Mouse (Mus musculus) macrophage (primary cell): ENCODE measurements at regions not wholly inside any gene's neighbourhood (a gene's known extent, or its start where the extent isn't known, plus 50 kb on each side); places are given as distances from the start of the nearest gene placed in this dataset.

Experiments
- H3K27ac ChIP-seq: fragments of 350-480 bp; formaldehyde crosslinking; 2 replicates; pipeline ENCODE4 v1.9.0; 2021
- H3K36me3 ChIP-seq: fragments of 350-480 bp; formaldehyde crosslinking; 2 replicates; pipeline ENCODE4 v1.9.0; 2021; ENCODE audit errors: inconsistent target
- H3K4me3 ChIP-seq: fragments of 350-480 bp; formaldehyde crosslinking; 2 replicates; pipeline ENCODE4 v1.9.0; 2021; ENCODE audit errors: inconsistent target
- H3K79me2 ChIP-seq: fragments of 350-480 bp; formaldehyde crosslinking; 2 replicates; pipeline ENCODE4 v1.9.0; 2021; ENCODE audit errors: inconsistent target
- WGBS: methylation state at CpG from one replicate; pipeline ENCODE4 v1.1.7; 2026; ENCODE audit warnings: inconsistent platforms; ENCODE audit not compliant: missing documents; 5-methylcytosine and 5-hydroxymethylcytosine counted together

DNA sequence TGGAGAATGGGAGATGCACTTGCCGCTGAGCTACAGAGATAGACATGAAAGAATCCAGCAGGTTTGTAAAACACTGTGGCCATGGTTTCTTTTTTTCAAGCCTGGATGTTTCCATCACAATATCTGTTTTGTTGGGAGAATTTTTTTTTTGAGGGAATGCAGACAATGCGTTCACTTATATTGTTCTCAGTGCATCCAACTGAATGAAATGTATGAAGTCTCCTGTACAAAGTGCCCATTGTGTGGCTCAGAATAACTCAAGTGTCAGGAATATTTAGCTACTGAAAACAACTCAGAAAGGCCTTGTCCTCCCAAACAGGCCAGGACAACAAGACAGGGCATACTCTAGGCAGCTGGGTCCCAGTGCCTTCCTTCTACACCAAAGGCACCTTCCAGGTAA, 120.3 kb upstream of the Ado start:
- H3K4me3 ChIP-seq = no peak overlapping the region
- H3K79me2 ChIP-seq = no peaks in the 10 kb centered on the region
- WGBS = 100% methylated on average over 2 of the region's 2 CpGs
- no peaks in the 10 kb centered on the region for H3K36me3 ChIP-seq
- H3K27ac ChIP-seq = no peak overlapping the region

GRCm38 (mm10) chr10:67663028-67663427, 114.3 kb upstream of the Ado start:
- 75% methylated on average over 3 of the region's 3 CpGs for WGBS

DNA sequence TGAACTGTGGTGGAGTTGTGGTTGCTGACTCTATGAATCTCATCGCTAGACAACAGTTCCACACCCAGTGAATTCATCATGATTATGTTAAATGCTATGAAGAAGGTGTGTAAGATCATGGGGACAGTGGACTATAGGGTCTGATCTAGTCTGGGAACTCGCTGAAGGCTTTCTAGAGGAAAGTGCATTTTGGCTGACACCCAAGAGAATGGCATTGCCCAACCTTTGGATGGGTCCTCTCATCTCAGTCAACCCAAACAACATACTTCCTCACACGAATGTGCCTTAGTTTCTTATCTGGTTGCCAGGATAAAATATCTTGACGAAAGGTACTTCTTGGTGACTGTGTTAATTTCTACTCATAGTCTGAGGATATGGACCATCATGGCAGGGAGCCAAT, 112.9 kb upstream of the Ado start:
- H3K36me3 ChIP-seq = no peaks in the 10 kb centered on the region
- H3K79me2 ChIP-seq = no peaks in the 10 kb centered on the region
- 48% methylated on average over 4 of the region's 4 CpGs for WGBS
- H3K27ac ChIP-seq = no peak overlapping the region
- H3K4me3 ChIP-seq = no peak overlapping the region

More at GRCm38 (mm10) chr10:67663028-67663427, 114.3 kb upstream of the Ado start:
- H3K27ac ChIP-seq = no peak overlapping the region
- H3K4me3 ChIP-seq = no peak overlapping the region
- no peaks in the 10 kb centered on the region for H3K36me3 ChIP-seq
- H3K79me2 ChIP-seq = no peaks in the 10 kb centered on the region

- H3K36me3 ChIP-seq = no peaks in the 10 kb centered on the region
- no peak overlapping the region for H3K4me3 ChIP-seq
- no peaks in the 10 kb centered on the region for H3K79me2 ChIP-seq
- no peak overlapping the region for H3K27ac ChIP-seq
- 35% methylated on average over 4 of the region's 4 CpGs for WGBS
These were observed 109.3 kb upstream of the Ado start for GRCm38 (mm10) chr10:67658005-67658545.

DNA sequence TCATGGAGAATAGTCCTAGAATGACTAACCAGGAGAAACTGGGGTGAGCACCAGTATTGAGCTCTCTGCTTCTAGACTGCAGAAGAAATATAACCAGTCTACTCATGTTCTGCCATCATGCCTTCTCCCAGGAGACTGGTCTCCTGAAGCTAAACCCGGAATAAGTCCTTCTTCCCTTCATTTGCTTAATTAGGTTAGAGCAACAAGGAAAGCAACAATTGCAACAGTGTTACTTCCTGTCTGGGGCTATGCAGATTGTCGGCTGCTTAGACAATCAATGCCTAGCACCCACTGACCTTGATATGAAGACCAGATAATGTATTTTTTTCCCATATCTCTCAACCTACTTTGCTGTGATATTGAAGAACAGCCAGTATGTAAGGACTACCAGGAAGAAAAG, 108.5 kb upstream of the Ado start:
- Histone ChIP-seq H3K36me3 (no peaks in the 10 kb centered on the region), H3K79me2 (no peaks in the 10 kb centered on the region), H3K4me3 (no peak overlapping the region), H3K27ac (no peak overlapping the region)
- 43% methylated on average over 2 of the region's 2 CpGs for WGBS

GRCm38 (mm10) chr10:67654518-67654917, 105.8 kb upstream of the Ado start:
- Histone ChIP-seq H3K4me3 (no peak overlapping the region), H3K27ac (no peak overlapping the region), H3K79me2 (no peaks in the 10 kb centered on the region), H3K36me3 (no peaks in the 10 kb centered on the region)
- 96% methylated on average over 10 of the region's 10 CpGs for WGBS

DNA sequence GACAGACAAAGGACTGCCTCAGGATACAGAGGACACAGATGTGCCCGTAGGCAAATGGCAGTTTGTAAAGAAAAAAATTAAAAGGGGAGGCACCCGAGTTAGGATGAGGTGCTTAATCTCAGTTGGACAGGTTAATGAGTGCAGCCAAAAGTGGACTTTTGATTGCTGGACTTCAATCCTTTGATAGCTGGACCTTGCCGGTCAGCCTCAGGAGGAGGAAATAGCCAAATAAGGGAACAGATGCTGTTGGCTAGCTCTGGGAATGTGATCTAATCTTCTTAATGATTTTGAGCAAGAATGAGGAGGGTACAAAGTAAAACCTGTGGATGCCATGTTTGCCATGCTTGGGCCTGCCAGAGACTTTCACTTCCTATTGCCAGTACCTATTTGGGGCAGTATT, 103.5 kb upstream of the Ado start:
- Histone ChIP-seq H3K36me3 (no peaks in the 10 kb centered on the region), H3K4me3 (no peak overlapping the region), H3K27ac (no peak overlapping the region), H3K79me2 (no peaks in the 10 kb centered on the region)
- WGBS = 91% methylated on average over 3 of the region's 3 CpGs

GRCm38 (mm10) chr10:67651386-67651785, 102.6 kb upstream of the Ado start:
- WGBS = 59% methylated on average over 2 of the region's 2 CpGs
- no peaks in the 10 kb centered on the region for H3K79me2 ChIP-seq

DNA sequence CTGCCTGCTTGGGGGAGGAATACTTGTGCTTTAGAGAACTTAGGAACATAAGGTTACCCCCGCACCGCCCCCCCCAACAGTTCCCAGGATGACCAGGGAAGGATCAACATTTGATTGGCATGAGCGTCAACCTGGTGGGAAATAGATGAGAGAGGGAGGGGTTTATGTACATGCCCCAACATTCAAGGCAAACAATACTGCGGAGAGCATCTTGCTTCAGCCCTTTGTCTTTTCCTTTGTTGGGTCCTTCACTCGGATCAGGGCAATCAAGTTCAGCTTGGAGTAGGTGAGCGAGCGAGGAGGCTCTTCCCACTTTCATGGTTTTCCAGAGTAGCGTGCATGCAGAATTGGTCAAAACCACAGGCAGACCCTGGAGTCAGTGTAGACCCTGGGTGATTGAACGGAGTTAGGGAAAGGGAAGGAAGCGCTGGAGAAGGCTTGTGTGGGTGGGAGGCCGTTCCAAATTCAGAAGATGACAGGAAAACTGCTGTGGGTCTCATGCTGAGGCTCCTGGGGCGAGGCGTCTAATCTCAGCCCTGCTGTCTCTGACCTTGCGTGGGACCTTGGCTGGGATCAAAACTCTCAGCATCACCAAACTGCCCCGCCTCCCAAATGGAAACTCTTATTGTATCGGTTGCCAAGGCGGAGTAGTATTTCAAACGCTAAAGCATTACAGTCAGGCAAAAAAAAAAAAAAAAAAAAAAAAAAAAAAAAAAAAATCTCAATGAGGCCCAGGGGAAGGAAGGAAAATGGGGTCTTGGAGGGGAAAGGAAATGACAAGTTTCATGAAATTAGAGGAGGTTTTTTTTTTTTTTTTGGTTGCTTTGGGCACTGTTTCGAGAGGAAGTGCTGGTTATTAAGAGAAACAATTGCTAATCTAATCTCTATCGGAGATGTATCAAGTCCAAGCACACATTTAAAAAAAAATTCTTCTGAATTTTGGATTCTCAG, 99.3 kb upstream of the Ado start:
- Histone ChIP-seq H3K4me3 (peak overlapping the region; percentile 3; the same call in 1 of the 2 replicates), H3K79me2 (no peaks in the 10 kb centered on the region), H3K36me3 (no peaks in the 10 kb centered on the region), H3K27ac (peak overlapping the region; percentile 33)
- 18% methylated on average over 18 of the region's 20 CpGs for WGBS

More at GRCm38 (mm10) chr10:67651386-67651785, 102.6 kb upstream of the Ado start:
- Histone ChIP-seq H3K4me3 (no peak overlapping the region), H3K36me3 (no peaks in the 10 kb centered on the region), H3K27ac (no peak overlapping the region)

- peak overlapping the region; percentile 33 for H3K27ac ChIP-seq
These were observed 98.2 kb upstream of the Ado start for GRCm38 (mm10) chr10:67646659-67647559.

GRCm38 (mm10) chr10:67645821-67646220, 97.1 kb upstream of the Ado start:
- 96% methylated on average over 2 of the region's 3 CpGs for WGBS
- Histone ChIP-seq H3K36me3 (no peaks in the 10 kb centered on the region), H3K4me3 (no peak overlapping the region), H3K27ac (0 out of 2 replicates have a peak overlapping the region, but pooled peaks have one; percentile 33), H3K79me2 (no peaks in the 10 kb centered on the region)

More at GRCm38 (mm10) chr10:67646659-67647559, 98.2 kb upstream of the Ado start:
- Histone ChIP-seq H3K4me3 (0 out of 2 replicates have a peak overlapping the region, but pooled peaks have one; percentile 3), H3K36me3 (no peaks in the 10 kb centered on the region), H3K79me2 (no peaks in the 10 kb centered on the region)
- WGBS = 30% methylated on average over 11 of the region's 14 CpGs

DNA sequence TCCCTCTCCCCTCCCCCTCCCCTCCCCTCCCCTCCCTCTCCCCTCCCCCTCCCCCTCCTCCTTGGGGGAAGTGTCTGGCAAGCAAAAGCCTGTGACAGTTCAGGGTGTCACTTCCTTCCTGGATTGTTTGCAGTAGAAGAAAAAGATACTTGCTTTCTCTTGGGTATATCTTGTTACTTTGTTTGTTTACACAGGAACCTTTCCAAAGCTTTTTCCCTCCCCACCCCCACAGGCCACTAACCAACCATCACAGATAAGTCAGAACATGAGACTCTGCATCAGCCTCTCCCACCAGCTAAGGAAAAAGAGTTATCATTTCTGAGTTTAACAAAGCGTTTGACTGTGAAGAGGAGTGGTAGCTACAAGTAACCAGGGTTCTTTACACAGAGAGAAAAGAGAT, 95.5 kb upstream of the Ado start:
- Histone ChIP-seq H3K79me2 (no peaks in the 10 kb centered on the region), H3K4me3 (no peak overlapping the region), H3K27ac (peak overlapping the region; percentile 77), H3K36me3 (no peaks in the 10 kb centered on the region)
- WGBS = 72% methylated on average over 1 of the region's 1 CpGs

GRCm38 (mm10) chr10:67643685-67644084, 94.9 kb upstream of the Ado start:
- 11% methylated on average over 7 of the region's 7 CpGs for WGBS
- no peaks in the 10 kb centered on the region for H3K36me3 ChIP-seq
- H3K4me3 ChIP-seq = no peak overlapping the region
- no peaks in the 10 kb centered on the region for H3K79me2 ChIP-seq
- H3K27ac ChIP-seq = peak overlapping the region; percentile 75

DNA sequence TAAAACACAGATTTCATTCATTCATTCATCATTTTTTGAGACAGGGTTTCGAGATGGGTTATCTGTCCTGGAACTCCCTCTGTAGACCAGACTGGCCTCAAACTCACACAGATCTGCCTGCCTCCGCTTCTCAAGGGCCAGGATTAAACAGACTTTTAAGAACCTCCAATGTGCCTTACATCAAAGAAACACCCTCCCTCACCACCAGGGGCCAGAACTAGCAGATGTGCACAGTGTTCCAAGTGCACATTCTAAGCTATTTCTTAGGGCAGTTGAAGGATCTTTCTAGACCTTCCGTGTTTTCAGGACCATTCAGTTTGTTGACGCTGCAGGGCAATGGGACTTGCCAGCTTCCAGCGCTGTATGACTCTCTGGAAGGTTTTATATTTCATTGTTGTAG, 88.6 kb upstream of the Ado start:
- Histone ChIP-seq H3K4me3 (no peak overlapping the region), H3K36me3 (no peaks in the 10 kb centered on the region), H3K79me2 (no peaks in the 10 kb centered on the region), H3K27ac (no peak overlapping the region)
- WGBS = 77% methylated on average over 5 of the region's 5 CpGs
